Mouse (Mus musculus) liver, embryonic 14.5 days (tissue): ENCODE measurements around the gene Sirt4. TPM values are rescaled to one million over a fixed set of nuclear protein-coding genes. Genes with fewer than 3 reads are reported as not detected.
A peak's percentile ranks its signal among the peaks of the same experiment; 100 is the strongest.

Source experiments
- ATAC-seq: fragments of 200-750 bp; cut with Nextera tagmentation; 2 replicates; pipeline ENCODE4 v1.8.0; 2017; ENCODE audit warnings: moderate number of reproducible peaks, mild to moderate bottlenecking, moderate library complexity; ENCODE audit not compliant: insufficient read depth
- DNase-seq, 3 experiments: peaks; one replicate each; pipeline ENCODE4 v3.0.0-alpha.2; 2012 to 2013; ENCODE audit warnings: low read depth in 3 of 3, low spot score in 3 of 3
- H3K27ac ChIP-seq: fragments of 300-500 bp; sonication (generic); 2 replicates; pipeline ENCODE4 v1.5.1; 2014; ENCODE audit warnings: moderate library complexity, mild to moderate bottlenecking, control low read depth, inconsistent platforms
- H3K27me3 ChIP-seq: fragments of 300-500 bp; sonication (generic); 2 replicates; pipeline ENCODE4 v1.6.1; 2014; ENCODE audit warnings: mild to moderate bottlenecking, low read length, moderate library complexity; ENCODE audit not compliant: control insufficient read depth, insufficient read depth
- H3K36me3 ChIP-seq: fragments of 300-500 bp; sonication (generic); replicated peaks from 2 replicates; pipeline ENCODE4 v1.6.1; 2014; ENCODE audit warnings: low read depth; ENCODE audit not compliant: control insufficient read depth, insufficient read depth
- H3K4me1 ChIP-seq, 2 experiments: fragments of 200-500 bp in 1 of 2; fragments of 300-500 bp in 1 of 2; sonication (generic) in 1 of 2; replicated peaks; 2 replicates each; pipeline ENCODE4 v1.6.1; 2012 to 2014; ENCODE audit warnings: antibody characterized with exemption in 1 of 2, inconsistent platforms in 1 of 2, low read length in 1 of 2; ENCODE audit not compliant: control insufficient read depth in 2 of 2, insufficient read depth in 2 of 2
- H3K4me2 ChIP-seq: fragments of 300-500 bp; sonication (generic); 2 replicates; pipeline ENCODE4 v1.6.1; 2014; ENCODE audit warnings: low read depth, mild to moderate bottlenecking, control low read depth, moderate library complexity
- H3K4me3 ChIP-seq, 2 experiments: fragments of 200-500 bp in 1 of 2; fragments of 300-500 bp in 1 of 2; sonication (generic) in 1 of 2; 2 replicates each; pipeline ENCODE4 v1.5.1; 2012 to 2014; ENCODE audit warnings: low read depth in 2 of 2, low read length in 2 of 2, mild to moderate bottlenecking in 2 of 2, control low read depth in 1 of 2, inconsistent platforms in 1 of 2, moderate library complexity in 1 of 2; ENCODE audit not compliant: insufficient read depth in 1 of 2
- H3K9ac ChIP-seq: fragments of 300-500 bp; sonication (generic); replicated peaks from 2 replicates; pipeline ENCODE4 v1.6.1; 2014; ENCODE audit warnings: mild to moderate bottlenecking, control low read depth, moderate library complexity
- H3K9me3 ChIP-seq: fragments of 300-500 bp; sonication (generic); 2 replicates; pipeline ENCODE4 v1.6.1; 2016; ENCODE audit warnings: low read length, mixed read lengths; ENCODE audit not compliant: control insufficient read depth
- CTCF ChIP-seq: IDR thresholded peaks from 2 replicates; pipeline ENCODE4 v1.5.1; 2016; ENCODE audit warnings: antibody characterized with exemption, low read depth, control low read depth
- EP300 ChIP-seq: IDR thresholded peaks from 2 replicates; pipeline ENCODE4 v1.6.1; 2016; ENCODE audit warnings: antibody characterized with exemption, low read depth
- WGBS: fragments of 180-500 bp; shearing (Covaris S2); extraction: QIAGEN DNeasy Blood & Tissue Kit; methylation state at CpG from one replicate; pipeline ENCODE4 v1.1.7; 2014; ENCODE audit not compliant: insufficient replicate concordance; 5-methylcytosine and 5-hydroxymethylcytosine counted together
- polyA plus RNA-seq, 2 experiments: library from polyadenylated mRNA; depleted of rRNA in 1 of 2; stranded (reverse) in 1 of 2; unstranded in 1 of 2; fragments of >200 nt; fragmentation: Nextera tagmentation in 1 of 2; extraction: Ambion mirVana in 1 of 2; gene quantifications; 2 replicates each; pipeline versions ENCODE4 v1.2.1 to v1.2.3; 2012 to 2014

The Sirt4 gene
- polyA plus RNA-seq, 2 experiments = 3.9 to 8.4 TPM

DNA sequence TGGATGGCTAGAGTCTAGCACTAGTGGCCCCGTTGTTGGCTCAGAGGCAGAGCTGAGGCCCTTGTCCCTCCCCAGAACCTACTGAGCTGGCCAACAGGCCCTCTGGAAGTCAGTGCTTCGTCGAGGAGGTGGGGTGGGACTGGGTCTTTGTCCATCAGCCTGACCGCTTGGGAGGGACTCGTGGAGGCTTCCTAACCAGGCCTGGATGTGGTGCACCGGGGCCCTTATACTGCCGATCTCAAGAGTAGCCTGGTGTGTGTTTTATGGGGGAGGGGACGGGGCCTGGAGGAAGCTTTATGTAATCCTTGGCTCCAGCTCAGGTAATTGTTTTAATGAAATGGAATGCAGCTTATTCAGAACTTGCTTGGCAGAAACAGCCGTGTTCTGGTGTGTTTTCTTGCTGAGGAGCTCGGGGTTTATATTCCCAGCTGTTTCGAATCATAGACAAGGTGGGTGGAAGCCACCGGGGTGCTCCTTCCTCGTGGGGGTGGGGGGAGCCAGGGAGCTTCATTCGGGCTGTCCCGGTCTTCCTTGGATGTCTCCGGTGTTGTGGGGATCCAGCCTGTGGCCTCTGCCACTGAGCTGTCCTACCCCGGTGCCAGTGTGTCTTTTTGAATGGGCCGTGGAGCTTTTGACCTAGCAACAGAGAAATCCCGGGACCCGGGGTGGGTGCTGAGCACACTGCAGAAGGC, 30.5 kb upstream of the Sirt4 start:
- Histone ChIP-seq H3K9ac (no peak overlapping the region), H3K4me3 (no peak overlapping the region), H3K27me3 (no peaks in the 10 kb centered on the region), H3K36me3 (no peaks in the 10 kb centered on the region), H3K9me3 (no peaks in the 10 kb centered on the region), H3K4me2 (peak overlapping the region; percentile 28; the same call in 1 of the 2 replicates), H3K4me1 (peaks cover 8 to 16% of the 10 kb centered on the region in 2 experiments; a peak in 2 of 4 replicates), H3K27ac (peak overlapping the region; percentile 19)
- TF ChIP-seq CTCF = no peak
- TF ChIP-seq EP300 = no peak
- WGBS = 56% methylated on average over 20 of the region's 20 CpGs
- ATAC-seq (no peak), DNase-seq (no peak)

DNA sequence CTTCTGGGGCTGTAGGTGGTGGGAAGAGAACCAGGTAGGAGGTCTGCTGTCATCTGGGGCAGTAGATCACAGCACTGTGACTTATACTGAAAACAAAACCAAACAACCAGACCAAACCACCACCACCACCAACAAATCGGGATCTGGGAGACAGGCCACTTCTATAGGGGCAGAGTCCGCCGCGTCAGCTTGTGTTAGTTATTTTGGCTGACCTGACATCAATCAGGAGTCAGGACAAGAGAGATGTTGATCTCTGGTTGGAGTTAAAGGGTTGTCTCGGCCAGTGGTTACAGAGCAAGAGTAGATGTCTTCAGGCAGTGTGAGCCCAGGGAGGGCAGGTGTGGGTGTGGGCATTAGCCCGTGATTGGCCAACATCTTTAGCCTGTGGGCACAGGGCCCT, 29.8 kb upstream of the Sirt4 start:
- no peaks in the 10 kb centered on the region for H3K36me3 ChIP-seq
- 77% methylated on average over 6 of the region's 6 CpGs for WGBS
- DNase-seq (no peak), ATAC-seq (no peak)
- no peak overlapping the region for H3K9ac ChIP-seq
- peak overlapping the region; percentile 19; the same call in 1 of the 2 replicates for H3K27ac ChIP-seq
- H3K4me2 ChIP-seq = peak overlapping the region; percentile 28; the same call in 1 of the 2 replicates
- TF ChIP-seq CTCF = no peak
- TF ChIP-seq EP300 = no peak
- H3K4me1 ChIP-seq = peaks cover 8 to 16% of the 10 kb centered on the region in 2 experiments; a peak in 2 of 4 replicates
- H3K9me3 ChIP-seq = no peaks in the 10 kb centered on the region
- no peaks in the 10 kb centered on the region for H3K27me3 ChIP-seq
- H3K4me3 ChIP-seq = no peak overlapping the region

DNA sequence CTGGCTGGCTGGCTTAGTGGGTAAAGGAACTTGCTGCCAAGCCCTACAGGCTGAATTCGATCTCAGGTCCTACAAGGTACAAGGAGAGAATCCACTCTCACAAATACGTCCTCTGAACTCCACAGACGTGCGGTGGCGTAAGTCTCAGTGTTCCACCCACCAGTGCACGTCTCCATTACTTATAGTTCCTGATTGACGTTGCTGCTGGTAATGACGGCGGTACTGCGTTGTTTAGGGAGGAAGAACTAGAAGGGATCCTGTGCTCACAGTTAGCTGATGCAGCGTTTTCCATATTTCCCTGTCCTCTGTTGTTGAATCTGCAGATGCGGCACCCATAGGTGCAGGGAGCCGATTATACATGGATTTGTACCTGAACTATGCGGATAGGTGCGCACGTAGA, 29.2 kb upstream of the Sirt4 start:
- 79% methylated on average over 16 of the region's 16 CpGs for WGBS
- Histone ChIP-seq H3K27ac (no peak overlapping the region), H3K4me1 (peaks cover 8 to 19% of the 10 kb centered on the region in 2 experiments; a peak in 2 of 4 replicates), H3K27me3 (no peaks in the 10 kb centered on the region), H3K4me3 (no peak overlapping the region), H3K9me3 (no peaks in the 10 kb centered on the region), H3K9ac (no peak overlapping the region), H3K36me3 (no peaks in the 10 kb centered on the region), H3K4me2 (no peak overlapping the region)
- TF ChIP-seq EP300 (no peak), CTCF (no peak)
- ATAC-seq = no peak
- no peak for DNase-seq

DNA sequence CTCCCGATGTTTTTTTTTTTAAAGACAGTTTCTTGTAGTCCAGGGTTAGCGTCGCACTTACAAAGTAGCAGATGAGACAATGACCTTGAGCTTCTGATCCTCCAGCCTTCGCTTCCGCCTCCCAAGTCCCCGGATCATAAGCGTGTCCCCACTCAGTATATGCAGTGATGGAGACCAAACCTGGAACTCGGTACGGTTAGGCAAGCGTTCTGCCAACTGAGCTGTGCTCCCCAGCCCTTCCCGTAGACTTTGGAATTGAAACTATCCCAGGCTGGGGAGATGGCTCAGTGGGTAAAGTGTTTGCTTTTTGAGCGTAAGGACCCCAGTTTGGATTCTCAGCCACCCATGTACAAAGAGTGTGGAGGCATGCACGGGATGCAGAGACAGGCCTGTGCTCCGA, 28.7 kb upstream of the Sirt4 start:
- Histone ChIP-seq H3K36me3 (no peaks in the 10 kb centered on the region), H3K27me3 (no peaks in the 10 kb centered on the region), H3K4me2 (no peak overlapping the region), H3K4me3 (no peak overlapping the region), H3K4me1 (peaks cover 8 to 19% of the 10 kb centered on the region in 2 experiments; a peak in 2 of 4 replicates), H3K9me3 (no peaks in the 10 kb centered on the region), H3K27ac (no peak overlapping the region), H3K9ac (no peak overlapping the region)
- DNase-seq (no peak), ATAC-seq (no peak)
- TF ChIP-seq CTCF = no peak
- no peak for TF ChIP-seq EP300
- 83% methylated on average over 14 of the region's 14 CpGs for WGBS

DNA sequence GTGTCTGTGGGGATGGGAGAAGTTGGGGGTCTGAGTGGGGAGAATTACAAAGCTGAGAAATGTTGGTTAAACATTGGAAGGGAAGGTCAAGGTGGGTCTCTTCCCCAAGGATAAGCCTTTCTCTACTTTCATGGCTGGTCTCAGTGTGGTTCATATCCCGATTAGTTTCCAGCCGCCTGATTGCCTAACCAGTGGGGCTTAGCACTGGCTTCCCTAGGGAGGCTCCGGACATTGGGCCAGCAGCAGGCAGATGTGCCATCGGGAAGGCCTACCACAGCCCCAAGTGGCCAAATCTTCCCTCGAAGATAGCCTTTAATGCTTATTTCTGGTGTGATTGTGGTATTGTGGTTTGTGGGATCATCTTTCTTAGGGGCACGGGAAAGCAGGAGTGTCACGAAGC, 27.9 kb upstream of the Sirt4 start:
- Histone ChIP-seq H3K27ac (no peak overlapping the region), H3K4me1 (peaks cover 8 to 20% of the 10 kb centered on the region in 2 experiments; a peak in 2 of 4 replicates), H3K27me3 (no peaks in the 10 kb centered on the region), H3K4me2 (no peak overlapping the region), H3K9ac (no peak overlapping the region), H3K4me3 (no peak overlapping the region), H3K36me3 (no peaks in the 10 kb centered on the region), H3K9me3 (no peaks in the 10 kb centered on the region)
- ATAC-seq (no peak), DNase-seq (no peak)
- WGBS = 62% methylated on average over 7 of the region's 7 CpGs
- no peak for TF ChIP-seq EP300
- TF ChIP-seq CTCF = 0 out of 2 replicates have a peak, but pooled peaks have one; percentile 6
